Comparison of ENCODE assay signal across 8 mouse cellular contexts in genomic region chr4:45097198-45097872, GRCm38 (mm10). TPM values are rescaled to one million over a fixed set of nuclear protein-coding genes. Genes with fewer than 3 reads are reported as not detected.
DNase-seq lines count a peak whose midpoint lies in the region; ATAC-seq lines count a peak whose summit lies in the region.

No protein-coding gene starts in this region.

- DNase-seq in cerebellum, adult 11-12 months: no peak
- DNase-seq in R1 (ENCODE audit: low read depth, low spot score): peak; percentile 71
- peak; percentile 68 to 70 for DNase-seq in cerebellum, postnatal 36 days
- DNase-seq in gastrocnemius, postnatal 14 days: peak; percentile 37
- DNase-seq in layer of hippocampus, adult 18-20 months (ENCODE audit: low spot score in 2 of 2): peak; percentile 49 to 80
- DNase-seq in lung, postnatal 14 days: peak; percentile 77
- peak; percentile 31 to 44 for DNase-seq in right cerebral cortex, postnatal 36 days (ENCODE audit: low spot score in 2 of 2)

- peak; percentile 74; the same call in 1 of the 2 replicates for ATAC-seq in cerebellum, adult (ENCODE audit: insufficient number of reproducible peaks, low FRiP score, low TSS enrichment)

- intact Hi-C loops in gastrocnemius, postnatal 14 days (cut with DNase I; ENCODE audit: low total_unique reads): loop anchor here (5.0 kb wide), 1 partner anchor 185 kb away; no protein-coding TSS in a partner anchor

RNA-seq across cellular contexts. Expression of gene Tomm5, which starts 10.6 kb away (rescaled TPM):
- total RNA-seq in gastrocnemius, postnatal 14 days (2021): 10 to 100 TPM; 68.0 to 69.5 TPM
- 10 to 100 TPM; 65.4 to 66.6 TPM for total RNA-seq in layer of hippocampus, adult 18-20 months (2021)

RNA-seq across cellular contexts. Expression of gene Fbxo10, which starts 12.9 kb away (rescaled TPM):
- 1 to 10 TPM; 3.3 to 4.3 TPM for total RNA-seq in gastrocnemius, postnatal 14 days (2021)
- 10 to 100 TPM; 45.2 to 47.4 TPM for total RNA-seq in layer of hippocampus, adult 18-20 months (2021)

Comparison
In these comparisons a context has a peak if more than half of its experiments do, and no peak if none do; other contexts are left out.
1. RNA of gene Fbxo10, which starts 12.9 kb away (total RNA-seq): 45.2 to 47.4 TPM in layer of hippocampus, adult 18-20 months; 3.3 to 4.3 TPM in gastrocnemius, postnatal 14 days; every median in the first group is over 4 times any median in the second.